Mouse (Mus musculus): ENCODE measurements at regions not wholly inside any gene's neighbourhood (a gene's known extent, or its start where the extent isn't known, plus 50 kb on each side); places are given as distances from the start of the nearest gene placed in this dataset.

- Histone ChIP-seq H3K27me3 (ENCODE audit: control insufficient read depth, insufficient read depth, low read length, poor library complexity, severe bottlenecking) (peaks cover 2% of the 10 kb centered on the region; the same call in 1 of the 2 replicates), H3K4me1 (ENCODE audit: control insufficient read depth, insufficient read depth, low read length) (no peaks in the 10 kb centered on the region), H3K36me3 (ENCODE audit: control insufficient read depth, insufficient read depth, low read length, poor library complexity, severe bottlenecking) (0 out of 2 replicates have a peak, but pooled peaks cover 2% of the 10 kb centered on the region), H3K27ac (ENCODE audit: insufficient read depth, low read length) (no peak overlapping the region; the same call in 1 of the 2 replicates), H3K9ac (ENCODE audit: low read depth, poor library complexity, severe bottlenecking) (no peak overlapping the region), H3K4me3 (ENCODE audit: low read depth, low read length) (no peak overlapping the region), H3K9me3 (replicated peaks; ENCODE audit: control insufficient read depth, insufficient read depth, low read length, poor library complexity, severe bottlenecking) (peaks cover 4% of the 10 kb centered on the region; the same call in 1 of the 2 replicates)
- TF ChIP-seq EP300 (IDR thresholded peaks at IDR 0.05; ENCODE audit: insufficient read depth, low read depth, low read length) (no peak), POLR2A (IDR thresholded peaks at IDR 0.05; ENCODE audit: insufficient read depth, low read length) (no peak)
These were observed 126.7 kb upstream of the Ttc29 start for GRCm38 (mm10) chr8:78086361-78086760.

GRCm38 (mm10) chr8:78090382-78091122, 122.5 kb upstream of the Ttc29 start:
- H3K36me3 ChIP-seq (ENCODE audit: control insufficient read depth, insufficient read depth, low read length, poor library complexity, severe bottlenecking) = 0 out of 2 replicates have a peak, but pooled peaks cover 2% of the 10 kb centered on the region
- 0 out of 2 replicates have a peak, but pooled peaks cover 4% of the 10 kb centered on the region for H3K9me3 ChIP-seq (replicated peaks; ENCODE audit: control insufficient read depth, insufficient read depth, low read length, poor library complexity, severe bottlenecking)
- H3K4me1 ChIP-seq (ENCODE audit: control insufficient read depth, insufficient read depth, low read length) = no peaks in the 10 kb centered on the region
- H3K27ac ChIP-seq (ENCODE audit: insufficient read depth, low read length) = no peak overlapping the region
- TF ChIP-seq CTCF (IDR thresholded peaks at IDR 0.05; ENCODE audit: low read depth, low read length) (no peak), EP300 (IDR thresholded peaks at IDR 0.05; ENCODE audit: insufficient read depth, low read depth, low read length) (no peak), POLR2A (IDR thresholded peaks at IDR 0.05; ENCODE audit: insufficient read depth, low read length) (no peak)
- H3K9ac ChIP-seq (ENCODE audit: low read depth, poor library complexity, severe bottlenecking) = no peak overlapping the region
- H3K27me3 ChIP-seq (ENCODE audit: control insufficient read depth, insufficient read depth, low read length, poor library complexity, severe bottlenecking) = no peaks in the 10 kb centered on the region; the same call in 1 of the 2 replicates
- H3K4me3 ChIP-seq (ENCODE audit: low read depth, low read length) = no peak overlapping the region

- H3K36me3 ChIP-seq (ENCODE audit: control insufficient read depth, insufficient read depth, low read length, poor library complexity, severe bottlenecking) = peaks cover 4% of the 10 kb centered on the region; the same call in 1 of the 2 replicates
- H3K27me3 ChIP-seq (ENCODE audit: control insufficient read depth, insufficient read depth, low read length, poor library complexity, severe bottlenecking) = no peaks in the 10 kb centered on the region
- TF ChIP-seq CTCF (IDR thresholded peaks at IDR 0.05; ENCODE audit: low read depth, low read length) (peak; percentile 3), POLR2A (IDR thresholded peaks at IDR 0.05; ENCODE audit: insufficient read depth, low read length) (no peak), EP300 (IDR thresholded peaks at IDR 0.05; ENCODE audit: insufficient read depth, low read depth, low read length) (no peak)
- H3K4me3 ChIP-seq (ENCODE audit: low read depth, low read length) = no peak overlapping the region
- H3K9ac ChIP-seq (ENCODE audit: low read depth, poor library complexity, severe bottlenecking) = no peak overlapping the region
- peaks cover 21% of the 10 kb centered on the region for H3K9me3 ChIP-seq (replicated peaks; ENCODE audit: control insufficient read depth, insufficient read depth, low read length, poor library complexity, severe bottlenecking)
- no peaks in the 10 kb centered on the region for H3K4me1 ChIP-seq (ENCODE audit: control insufficient read depth, insufficient read depth, low read length)
- H3K27ac ChIP-seq (ENCODE audit: insufficient read depth, low read length) = 0 out of 2 replicates have a peak overlapping the region, but pooled peaks have one; percentile 12
These were observed 116.7 kb upstream of the Ttc29 start for GRCm38 (mm10) chr8:78096383-78096782.

- Histone ChIP-seq H3K36me3 (ENCODE audit: control insufficient read depth, insufficient read depth, low read length, poor library complexity, severe bottlenecking) (peaks cover 4% of the 10 kb centered on the region; the same call in 1 of the 2 replicates), H3K9me3 (replicated peaks; ENCODE audit: control insufficient read depth, insufficient read depth, low read length, poor library complexity, severe bottlenecking) (peaks cover 21% of the 10 kb centered on the region), H3K4me3 (ENCODE audit: low read depth, low read length) (no peak overlapping the region), H3K27ac (ENCODE audit: insufficient read depth, low read length) (peak overlapping the region; percentile 99), H3K27me3 (ENCODE audit: control insufficient read depth, insufficient read depth, low read length, poor library complexity, severe bottlenecking) (no peaks in the 10 kb centered on the region), H3K9ac (ENCODE audit: low read depth, poor library complexity, severe bottlenecking) (no peak overlapping the region), H3K4me1 (ENCODE audit: control insufficient read depth, insufficient read depth, low read length) (no peaks in the 10 kb centered on the region)
- TF ChIP-seq CTCF (IDR thresholded peaks at IDR 0.05; ENCODE audit: low read depth, low read length) (no peak), POLR2A (IDR thresholded peaks at IDR 0.05; ENCODE audit: insufficient read depth, low read length) (no peak), EP300 (IDR thresholded peaks at IDR 0.05; ENCODE audit: insufficient read depth, low read depth, low read length) (peak; percentile 97)
These were observed 114.8 kb upstream of the Ttc29 start for GRCm38 (mm10) chr8:78098191-78098745.

GRCm38 (mm10) chr8:78099091-78099490, 114.0 kb upstream of the Ttc29 start:
- Histone ChIP-seq H3K9me3 (replicated peaks; ENCODE audit: control insufficient read depth, insufficient read depth, low read length, poor library complexity, severe bottlenecking) (peaks cover 21% of the 10 kb centered on the region), H3K27me3 (ENCODE audit: control insufficient read depth, insufficient read depth, low read length, poor library complexity, severe bottlenecking) (no peaks in the 10 kb centered on the region), H3K27ac (ENCODE audit: insufficient read depth, low read length) (peak overlapping the region; percentile 99), H3K36me3 (ENCODE audit: control insufficient read depth, insufficient read depth, low read length, poor library complexity, severe bottlenecking) (peaks cover 4% of the 10 kb centered on the region; the same call in 1 of the 2 replicates), H3K4me3 (ENCODE audit: low read depth, low read length) (no peak overlapping the region), H3K9ac (ENCODE audit: low read depth, poor library complexity, severe bottlenecking) (no peak overlapping the region), H3K4me1 (ENCODE audit: control insufficient read depth, insufficient read depth, low read length) (no peaks in the 10 kb centered on the region)
- TF ChIP-seq POLR2A (IDR thresholded peaks at IDR 0.05; ENCODE audit: insufficient read depth, low read length) (no peak), EP300 (IDR thresholded peaks at IDR 0.05; ENCODE audit: insufficient read depth, low read depth, low read length) (no peak), CTCF (IDR thresholded peaks at IDR 0.05; ENCODE audit: low read depth, low read length) (no peak)

GRCm38 (mm10) chr8:78107339-78107738, 105.8 kb upstream of the Ttc29 start:
- H3K9me3 ChIP-seq (replicated peaks; ENCODE audit: control insufficient read depth, insufficient read depth, low read length, poor library complexity, severe bottlenecking) = no peaks in the 10 kb centered on the region; the same call in 1 of the 2 replicates

More at GRCm38 (mm10) chr8:78107339-78107738, 105.8 kb upstream of the Ttc29 start:
- Histone ChIP-seq H3K36me3 (ENCODE audit: control insufficient read depth, insufficient read depth, low read length, poor library complexity, severe bottlenecking) (no peaks in the 10 kb centered on the region), H3K9ac (ENCODE audit: low read depth, poor library complexity, severe bottlenecking) (no peak overlapping the region), H3K27ac (ENCODE audit: insufficient read depth, low read length) (no peak overlapping the region), H3K4me3 (ENCODE audit: low read depth, low read length) (no peak overlapping the region), H3K4me1 (ENCODE audit: control insufficient read depth, insufficient read depth, low read length) (peaks cover 2% of the 10 kb centered on the region), H3K27me3 (ENCODE audit: control insufficient read depth, insufficient read depth, low read length, poor library complexity, severe bottlenecking) (no peaks in the 10 kb centered on the region)
- TF ChIP-seq POLR2A (IDR thresholded peaks at IDR 0.05; ENCODE audit: insufficient read depth, low read length) (no peak), EP300 (IDR thresholded peaks at IDR 0.05; ENCODE audit: insufficient read depth, low read depth, low read length) (no peak), CTCF (IDR thresholded peaks at IDR 0.05; ENCODE audit: low read depth, low read length) (no peak)

Data from ES-Bruce4 (cell line).